Comparison of ENCODE assay signal across 20 mouse cellular contexts in genomic region chr4:107944141-107944540, GRCm38 (mm10). TPM values are rescaled to one million over a fixed set of nuclear protein-coding genes. Genes with fewer than 3 reads are reported as not detected.
DNase-seq lines count a peak whose midpoint lies in the region; ATAC-seq and TF ChIP-seq lines count a peak whose summit lies in the region.
"Had no signal": no experiment of that assay in that cellular context is flagged by ENCODE, and none has a peak within 500 bp of the region (broad histone marks: within the 10 kb centered on the region; RNA-seq: fewer than 3 reads in every experiment).

No protein-coding gene starts in this region.

- no peak overlapping the region for H3K4me2 ChIP-seq in heart, postnatal 0 days (ENCODE audit: low read depth, low read length)
- no peak overlapping the region for H3K4me2 ChIP-seq in kidney, embryonic 15.5 days
- H3K4me2 ChIP-seq: embryonic facial prominence, embryonic 12.5 days; hindbrain, embryonic 15.5 days; midbrain, embryonic 15.5 days had no signal

- H3K4me3 ChIP-seq in heart, postnatal 0 days (ENCODE audit: low read depth, low read length), result no peak overlapping the region
- no peak overlapping the region for H3K4me3 ChIP-seq in kidney, embryonic 15.5 days (replicated peaks)
- H3K4me3 ChIP-seq: embryonic facial prominence, embryonic 12.5 days; forebrain, embryonic 10.5 days; hindbrain, embryonic 15.5 days; midbrain, embryonic 15.5 days had no signal

- ATAC-seq in heart, postnatal 0 days (ENCODE audit: insufficient read depth, low read depth), result peak; percentile 83
- no peak for ATAC-seq in kidney, embryonic 15.5 days (replicated peaks; ENCODE audit: low FRiP score)
- ATAC-seq: midbrain, embryonic 15.5 days had no signal

- peak; percentile 26 for DNase-seq in adrenal gland, postnatal 25 days
- DNase-seq in adrenal gland, postnatal 4 days (ENCODE audit: low spot score in 2 of 2), result no peak
- peak; percentile 86 for DNase-seq in heart, postnatal 0 days (ENCODE audit: low spot score)
- DNase-seq in heart, adult 9 months (ENCODE audit: low spot score in 2 of 2), result no peak
- DNase-seq in kidney, postnatal 25 days, result peak; percentile 23 to 61
- DNase-seq in brain, adult 2 months (ENCODE audit: low read depth, low spot score), result peak; percentile 55
- DNase-seq in testis, postnatal 14 days (ENCODE audit: low spot score), result no peak
- DNase-seq: liver; lung, adult 18-20 months; lung, postnatal 4 days; thymus, adult 2 months had no signal

- no peaks in the 10 kb centered on the region for H3K27me3 ChIP-seq in heart, postnatal 0 days (ENCODE audit: control insufficient read depth, insufficient read depth, low read length)
- no peaks in the 10 kb centered on the region for H3K27me3 ChIP-seq in kidney, embryonic 15.5 days
- H3K27me3 ChIP-seq: embryonic facial prominence, embryonic 12.5 days; hindbrain, embryonic 15.5 days; midbrain, embryonic 15.5 days had no signal

- peak overlapping the region; percentile 68 for H3K27ac ChIP-seq in heart, postnatal 0 days (ENCODE audit: low read depth)
- no peak overlapping the region for H3K27ac ChIP-seq in kidney, embryonic 15.5 days
- H3K27ac ChIP-seq: embryonic facial prominence, embryonic 12.5 days; forebrain, embryonic 10.5 days; hindbrain, embryonic 15.5 days; midbrain, embryonic 15.5 days had no signal

- peaks cover 8% of the 10 kb centered on the region for H3K4me1 ChIP-seq in heart, postnatal 0 days (ENCODE audit: control insufficient read depth, insufficient read depth)
- H3K4me1 ChIP-seq in kidney, embryonic 15.5 days, result no peaks in the 10 kb centered on the region
- H3K4me1 ChIP-seq: embryonic facial prominence, embryonic 12.5 days; forebrain, embryonic 10.5 days; hindbrain, embryonic 15.5 days; midbrain, embryonic 15.5 days had no signal

- no peak for TF ChIP-seq EP300 in heart, postnatal 0 days (IDR thresholded peaks at IDR 0.05; ENCODE audit: low read depth)

- H3K36me3 ChIP-seq in heart, postnatal 0 days (replicated peaks; ENCODE audit: control insufficient read depth, insufficient read depth, low read length), result no peaks in the 10 kb centered on the region
- H3K36me3 ChIP-seq in kidney, embryonic 15.5 days, result no peaks in the 10 kb centered on the region
- H3K36me3 ChIP-seq: embryonic facial prominence, embryonic 12.5 days; forebrain, embryonic 10.5 days; hindbrain, embryonic 15.5 days; midbrain, embryonic 15.5 days had no signal

- no peaks in the 10 kb centered on the region for H3K9me3 ChIP-seq in heart, postnatal 0 days (replicated peaks; ENCODE audit: control insufficient read depth, low read length)
- no peaks in the 10 kb centered on the region for H3K9me3 ChIP-seq in kidney, embryonic 15.5 days (replicated peaks)
- H3K9me3 ChIP-seq: embryonic facial prominence, embryonic 12.5 days; forebrain, embryonic 10.5 days; hindbrain, embryonic 15.5 days; midbrain, embryonic 15.5 days had no signal

- no peak for TF ChIP-seq CTCF in heart, postnatal 0 days (IDR thresholded peaks at IDR 0.05; ENCODE audit: low read depth)

- WGBS in heart, postnatal 0 days, result 23% methylated on average over 2 of the region's 2 CpGs
- WGBS in kidney, embryonic 15.5 days, result 96% methylated on average over 2 of the region's 2 CpGs

- no peak overlapping the region for H3K9ac ChIP-seq in heart, postnatal 0 days (replicated peaks; ENCODE audit: low read depth, low read length)
- no peak overlapping the region for H3K9ac ChIP-seq in kidney, embryonic 15.5 days
- H3K9ac ChIP-seq: embryonic facial prominence, embryonic 12.5 days; hindbrain, embryonic 15.5 days; midbrain, embryonic 15.5 days had no signal

RNA-seq across cellular contexts. Expression of gene Cpt2, which starts 20.7 kb away (rescaled TPM):
- 180 TPM in 2 replicates for total RNA-seq in adrenal gland, postnatal 25 days (2021)
- total RNA-seq in adrenal gland, postnatal 4 days (2021), result 100 to 1,000 TPM; 112 to 120 TPM
- total RNA-seq in heart, postnatal 0 days (2014; rRNA removed; ENCODE audit: low replicate concordance), result 116 and 160 TPM in 2 replicates
- 159 and 166 TPM in 2 replicates for polyA plus RNA-seq in heart, postnatal 0 days (2015; fragmentation: Nextera tagmentation; extraction: Ambion mirVana)
- polyA plus RNA-seq in kidney, embryonic 15.5 days (2015; fragmentation: Nextera tagmentation; extraction: Ambion mirVana), result 45.6 and 49.7 TPM in 2 replicates

RNA-seq across cellular contexts. Expression of gene Slc1a7, which starts 24.0 kb away (rescaled TPM):
- 0.58 TPM in 1 of 2 replicates, not detected in the other for total RNA-seq in adrenal gland, postnatal 25 days (2021)
- total RNA-seq in adrenal gland, postnatal 4 days (2021), result under 1 TPM; 0.48 to 0.62 TPM
- 0.65 TPM in 1 of 2 replicates, not detected in the other for total RNA-seq in heart, postnatal 0 days (2014; rRNA removed; ENCODE audit: low replicate concordance)
- 0.08 and 0.10 TPM in 2 replicates for polyA plus RNA-seq in heart, postnatal 0 days (2015; fragmentation: Nextera tagmentation; extraction: Ambion mirVana)
- not detected in 2 replicates for polyA plus RNA-seq in kidney, embryonic 15.5 days (2015; fragmentation: Nextera tagmentation; extraction: Ambion mirVana)
- total RNA-seq: common myeloid progenitor, adult 5-6 weeks; granulocyte monocyte progenitor cell, adult 5-6 weeks had no signal
- polyA plus RNA-seq: embryonic facial prominence, embryonic 12.5 days; kidney, embryonic 14.5 days; midbrain, embryonic 15.5 days; neural tube, embryonic 11.5 days had no signal

RNA-seq across cellular contexts. Expression of gene 0610037L13Rik, which starts 54.5 kb away (rescaled TPM):
- 53.2 and 79.0 TPM in 2 replicates for total RNA-seq in adrenal gland, postnatal 25 days (2021)
- total RNA-seq in adrenal gland, postnatal 4 days (2021), result 10 to 100 TPM; 76.9 to 89.9 TPM
- total RNA-seq in heart, postnatal 0 days (2014; rRNA removed; ENCODE audit: low replicate concordance), result 42.3 and 46.0 TPM in 2 replicates
- polyA plus RNA-seq in heart, postnatal 0 days (2015; fragmentation: Nextera tagmentation; extraction: Ambion mirVana), result 98.6 and 98.9 TPM in 2 replicates
- polyA plus RNA-seq in kidney, embryonic 15.5 days (2015; fragmentation: Nextera tagmentation; extraction: Ambion mirVana), result 122 and 135 TPM in 2 replicates

Comparison
In these comparisons a context has a peak if more than half of its experiments do, and no peak if none do; other contexts are left out.
1. DNase-seq: peak in adrenal gland, postnatal 25 days (single experiment), heart, postnatal 0 days (single experiment), kidney, postnatal 25 days (2 of 2) and brain, adult 2 months (single experiment); none in adrenal gland, postnatal 4 days (0 of 2), heart, adult 9 months (0 of 2) and testis, postnatal 14 days (single experiment).